Mouse (Mus musculus): Measurements from ENCODE around the gene Adam33. TPM values are rescaled to one million over a fixed set of nuclear protein-coding genes. Genes with fewer than 3 reads are reported as not detected.

The Adam33 gene
- polyA plus RNA-seq, 1 experiment from 2014 or later, result 0.60 TPM

DNA sequence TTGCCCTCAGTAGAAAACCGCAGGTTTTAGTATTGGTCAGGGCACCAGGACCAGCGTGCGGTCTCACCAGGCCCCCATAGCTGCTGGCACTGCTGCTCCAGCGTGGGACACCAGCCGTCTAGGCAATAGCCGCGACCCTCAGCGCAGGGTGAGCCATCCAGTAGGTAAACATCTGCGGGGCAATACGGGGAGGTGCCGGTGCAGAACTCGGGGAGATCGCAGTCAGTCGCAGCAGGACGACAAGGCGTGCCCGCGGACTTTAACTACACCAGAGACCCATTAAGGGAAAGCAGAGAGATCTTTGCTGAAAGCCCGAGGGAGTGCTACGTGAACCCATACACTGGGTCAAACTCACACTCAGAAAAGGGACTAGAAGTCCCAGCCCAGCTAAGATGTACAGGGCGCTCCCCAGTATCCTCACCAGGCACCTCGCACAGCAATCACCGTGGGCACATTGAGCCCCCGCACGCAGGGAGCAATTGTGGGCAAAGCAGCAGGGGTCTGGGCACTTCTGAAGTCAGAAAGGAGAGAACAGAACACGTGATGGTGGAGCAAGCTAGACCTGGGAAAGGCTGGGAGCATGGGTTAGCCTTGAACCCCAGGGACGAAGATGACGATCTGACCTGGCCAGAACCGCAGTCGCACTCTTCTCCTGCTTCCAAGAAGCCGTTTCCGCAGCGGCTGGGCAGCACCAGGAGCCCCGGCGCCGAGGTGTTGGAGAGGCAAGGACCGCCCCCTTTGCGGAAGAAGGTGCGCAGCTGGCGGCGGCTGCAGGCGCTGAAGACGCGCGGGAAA lies 9.6 kb downstream of the Adam33 start:
- H3K27ac ChIP-seq (ENCODE audit: low read depth, low read length), result no peak overlapping the region
- WGBS, result 2% methylated on average over 45 of the region's 45 CpGs
- H3K36me3 ChIP-seq (ENCODE audit: control insufficient read depth, insufficient read depth, low read length), result no peaks in the 10 kb centered on the region
- H3K4me1 ChIP-seq (ENCODE audit: control insufficient read depth, insufficient read depth, low read length), result peaks cover 12% of the 10 kb centered on the region
- H3K4me3 ChIP-seq (ENCODE audit: low read depth, low read length), result peak overlapping the region; percentile 23
- H3K9ac ChIP-seq (replicated peaks; ENCODE audit: low read depth, low read length), result peak overlapping the region; percentile 21; the same call in 1 of the 2 replicates
- H3K9me3 ChIP-seq (ENCODE audit: control insufficient read depth, low read length), result no peaks in the 10 kb centered on the region
- H3K27me3 ChIP-seq (ENCODE audit: control insufficient read depth, insufficient read depth, low read length), result peaks cover 31% of the 10 kb centered on the region
- H3K4me2 ChIP-seq (ENCODE audit: low read depth, low read length), result peak overlapping the region; percentile 51
- 0 out of 2 replicates have a peak, but pooled peaks have one; percentile 26 for ATAC-seq (ENCODE audit: low read depth)

DNA sequence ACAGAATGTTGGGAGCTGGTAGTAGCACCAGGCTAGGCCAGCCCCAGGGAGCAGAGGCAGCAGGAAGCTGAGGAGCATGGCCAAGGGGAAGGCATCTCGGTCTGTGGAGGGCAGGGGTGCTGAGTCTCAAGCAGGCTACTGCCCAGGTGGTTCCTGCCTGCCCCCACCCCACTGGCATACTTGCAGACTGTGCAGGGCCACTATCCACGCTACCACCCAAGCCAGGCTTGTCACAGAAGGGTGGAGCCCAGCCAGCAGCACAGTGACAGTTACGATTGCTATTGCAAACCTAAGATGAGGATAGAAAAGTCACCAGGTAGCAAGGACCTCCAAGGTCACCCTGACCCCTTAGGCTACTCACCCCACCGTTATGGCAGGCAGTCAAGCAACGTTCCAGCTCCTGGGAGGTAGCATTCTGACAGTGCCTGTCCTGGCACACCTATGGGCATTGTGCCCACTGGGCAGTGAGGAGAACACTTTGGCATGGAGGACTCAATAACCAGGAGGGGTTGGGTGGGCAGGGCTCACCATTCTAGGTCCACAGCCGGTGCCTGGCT lies 10.7 kb downstream of the Adam33 start:
- no peak for ATAC-seq (ENCODE audit: low read depth)
- peaks cover 31% of the 10 kb centered on the region for H3K27me3 ChIP-seq (ENCODE audit: control insufficient read depth, insufficient read depth, low read length)
- WGBS, result 68% methylated on average over 6 of the region's 6 CpGs

GRCm38 (mm10) chr2:131052043-131052442 lies 11.6 kb downstream of the Adam33 start:
- no peak overlapping the region for H3K9ac ChIP-seq (replicated peaks; ENCODE audit: low read depth, low read length)
- H3K4me3 ChIP-seq (ENCODE audit: low read depth, low read length), result no peak overlapping the region
- H3K27ac ChIP-seq (ENCODE audit: low read depth, low read length), result no peak overlapping the region
- H3K4me1 ChIP-seq (ENCODE audit: control insufficient read depth, insufficient read depth, low read length), result peaks cover 12% of the 10 kb centered on the region
- peaks cover 31% of the 10 kb centered on the region for H3K27me3 ChIP-seq (ENCODE audit: control insufficient read depth, insufficient read depth, low read length)
- ATAC-seq (ENCODE audit: low read depth), result no peak
- 73% methylated on average over 5 of the region's 5 CpGs for WGBS
- no peaks in the 10 kb centered on the region for H3K9me3 ChIP-seq (ENCODE audit: control insufficient read depth, low read length)
- no peak overlapping the region for H3K4me2 ChIP-seq (ENCODE audit: low read depth, low read length)
- H3K36me3 ChIP-seq (ENCODE audit: control insufficient read depth, insufficient read depth, low read length), result no peaks in the 10 kb centered on the region

More for the DNA sequence above, 10.7 kb downstream of the Adam33 start:
- Histone ChIP-seq H3K9me3 (ENCODE audit: control insufficient read depth, low read length) (no peaks in the 10 kb centered on the region), H3K4me1 (ENCODE audit: control insufficient read depth, insufficient read depth, low read length) (peaks cover 12% of the 10 kb centered on the region), H3K36me3 (ENCODE audit: control insufficient read depth, insufficient read depth, low read length) (no peaks in the 10 kb centered on the region), H3K4me2 (ENCODE audit: low read depth, low read length) (no peak overlapping the region), H3K9ac (replicated peaks; ENCODE audit: low read depth, low read length) (no peak overlapping the region), H3K4me3 (ENCODE audit: low read depth, low read length) (no peak overlapping the region), H3K27ac (ENCODE audit: low read depth, low read length) (no peak overlapping the region)

GRCm38 (mm10) chr2:131046025-131046424 lies 17.6 kb downstream of the Adam33 start:
- H3K9ac ChIP-seq (replicated peaks; ENCODE audit: low read depth, low read length), result no peak overlapping the region
- H3K4me2 ChIP-seq (ENCODE audit: low read depth, low read length), result no peak overlapping the region
- H3K27ac ChIP-seq (ENCODE audit: low read depth, low read length), result no peak overlapping the region
- no peaks in the 10 kb centered on the region for H3K36me3 ChIP-seq (ENCODE audit: control insufficient read depth, insufficient read depth, low read length)
- no peak for ATAC-seq (ENCODE audit: low read depth)
- H3K4me3 ChIP-seq (ENCODE audit: low read depth, low read length), result no peak overlapping the region
- H3K9me3 ChIP-seq (ENCODE audit: control insufficient read depth, low read length), result no peaks in the 10 kb centered on the region
- no peaks in the 10 kb centered on the region for H3K4me1 ChIP-seq (ENCODE audit: control insufficient read depth, insufficient read depth, low read length)
- WGBS, result 86% methylated on average over 2 of the region's 2 CpGs
- peaks cover 14% of the 10 kb centered on the region; the same call in 1 of the 2 replicates for H3K27me3 ChIP-seq (ENCODE audit: control insufficient read depth, insufficient read depth, low read length)

DNA sequence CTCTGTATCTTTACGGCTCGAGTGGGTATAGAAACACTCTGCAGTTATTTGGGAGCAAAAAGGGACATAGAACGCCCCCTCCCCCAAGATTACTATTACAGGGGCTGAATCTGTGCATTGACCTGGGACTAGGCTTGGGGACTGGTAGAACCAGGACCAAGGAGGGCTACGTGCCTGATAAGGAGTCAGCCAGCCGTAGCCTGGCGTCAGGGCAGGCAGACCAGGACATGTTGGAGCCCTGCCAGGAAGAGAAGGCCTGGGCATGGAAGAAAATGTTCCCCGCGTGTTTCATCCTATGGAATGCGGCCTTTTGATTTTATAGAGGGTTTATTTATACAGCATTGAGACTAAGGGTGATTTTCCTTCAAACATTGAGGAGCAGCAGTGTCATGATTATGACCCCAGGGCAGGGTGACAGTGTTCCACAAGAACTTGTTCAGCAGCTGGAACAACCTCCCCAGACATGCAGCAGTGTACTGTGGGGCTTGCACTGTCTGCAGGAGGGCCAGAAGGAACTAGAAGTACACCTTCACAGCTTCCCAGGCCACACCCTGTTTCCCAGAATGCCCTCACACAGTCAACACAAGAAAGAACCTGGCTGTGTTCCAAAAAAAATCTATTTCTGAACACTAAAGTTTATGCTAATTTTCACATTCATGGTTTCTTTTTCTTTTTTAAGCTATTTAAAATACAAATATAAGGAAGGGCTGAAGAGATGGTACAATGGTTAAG lies 18.5 kb downstream of the Adam33 start:
- H3K9me3 ChIP-seq (ENCODE audit: control insufficient read depth, low read length), result no peaks in the 10 kb centered on the region
- no peak overlapping the region for H3K27ac ChIP-seq (ENCODE audit: low read depth, low read length)
- H3K27me3 ChIP-seq (ENCODE audit: control insufficient read depth, insufficient read depth, low read length), result peaks cover 14% of the 10 kb centered on the region; the same call in 1 of the 2 replicates
- ATAC-seq (ENCODE audit: low read depth), result no peak
- H3K4me1 ChIP-seq (ENCODE audit: control insufficient read depth, insufficient read depth, low read length), result no peaks in the 10 kb centered on the region
- no peak overlapping the region for H3K4me2 ChIP-seq (ENCODE audit: low read depth, low read length)
- 79% methylated on average over 9 of the region's 9 CpGs for WGBS
- H3K36me3 ChIP-seq (ENCODE audit: control insufficient read depth, insufficient read depth, low read length), result no peaks in the 10 kb centered on the region
- no peak overlapping the region for H3K4me3 ChIP-seq (ENCODE audit: low read depth, low read length)
- no peak overlapping the region for H3K9ac ChIP-seq (replicated peaks; ENCODE audit: low read depth, low read length)

DNA sequence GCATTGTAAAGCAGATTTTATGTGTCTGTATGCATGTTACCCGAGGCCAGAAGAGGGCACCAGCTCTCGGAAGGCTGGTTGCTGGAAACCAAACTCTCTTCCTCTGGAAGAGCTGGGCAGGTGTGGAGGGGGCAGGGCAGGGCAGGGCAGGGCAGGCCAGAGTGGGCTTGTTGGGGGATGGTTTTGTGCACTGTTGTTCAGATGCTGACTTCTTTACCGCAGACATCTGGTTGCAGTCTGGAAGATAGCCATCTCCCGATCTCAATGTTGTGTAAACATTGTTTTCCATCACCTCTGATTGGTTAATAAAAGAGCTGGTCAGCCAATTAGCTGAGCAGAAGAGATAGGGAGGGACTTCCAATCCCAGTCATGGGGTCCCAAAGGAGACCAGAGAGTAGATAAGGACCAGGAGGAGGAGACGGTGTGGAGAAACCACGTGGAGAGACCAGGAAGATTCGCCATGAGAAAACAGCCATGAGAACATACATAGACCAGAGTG lies 19.2 kb downstream of the Adam33 start:
- H3K27ac ChIP-seq (ENCODE audit: low read depth, low read length), result no peak overlapping the region
- H3K27me3 ChIP-seq (ENCODE audit: control insufficient read depth, insufficient read depth, low read length), result peaks cover 19% of the 10 kb centered on the region; the same call in 1 of the 2 replicates
- no peaks in the 10 kb centered on the region for H3K36me3 ChIP-seq (ENCODE audit: control insufficient read depth, insufficient read depth, low read length)
- no peaks in the 10 kb centered on the region for H3K9me3 ChIP-seq (ENCODE audit: control insufficient read depth, low read length)
- ATAC-seq (ENCODE audit: low read depth), result no peak
- WGBS, result 24% methylated on average over 7 of the region's 7 CpGs
- no peak overlapping the region for H3K4me3 ChIP-seq (ENCODE audit: low read depth, low read length)
- no peak overlapping the region for H3K9ac ChIP-seq (replicated peaks; ENCODE audit: low read depth, low read length)
- H3K4me1 ChIP-seq (ENCODE audit: control insufficient read depth, insufficient read depth, low read length), result no peaks in the 10 kb centered on the region
- no peak overlapping the region for H3K4me2 ChIP-seq (ENCODE audit: low read depth, low read length)

DNA sequence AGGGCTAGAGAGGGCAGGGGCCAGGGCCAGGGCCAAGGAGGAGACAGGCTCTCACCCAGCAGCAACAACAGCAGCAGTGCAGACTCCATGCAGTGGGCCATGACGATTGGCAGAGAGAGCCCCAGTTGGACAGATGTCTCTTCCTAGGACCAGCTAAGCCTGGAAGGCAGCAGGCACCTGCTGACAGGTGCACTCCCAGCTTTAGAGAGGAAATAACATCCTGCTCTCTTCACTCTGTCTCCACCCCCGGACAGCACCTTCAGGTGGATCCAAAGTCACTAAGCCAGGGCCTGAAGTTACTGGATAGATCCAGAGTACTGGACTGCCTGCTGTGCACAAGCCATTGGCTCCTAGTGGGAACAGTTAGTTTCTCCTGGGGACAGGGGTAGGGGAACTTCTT lies 20.6 kb downstream of the Adam33 start, which contains the start of gene Gfra4:
Gene Gfra4 (minus strand): TSS at position 101 of the 400 bp plus-strand sequence.
- H3K27ac ChIP-seq (ENCODE audit: low read depth, low read length), result no peak within 1 kb of the TSS
- no peaks in the 10 kb centered on the region for H3K9me3 ChIP-seq (ENCODE audit: control insufficient read depth, low read length)
- no peak within 1 kb of the TSS for H3K9ac ChIP-seq (replicated peaks; ENCODE audit: low read depth, low read length)
- ATAC-seq (ENCODE audit: low read depth), result no peak
- H3K4me1 ChIP-seq (ENCODE audit: control insufficient read depth, insufficient read depth, low read length), result no peaks in the 10 kb centered on the region
- WGBS, result 63% methylated on average over 2 of the region's 2 CpGs
- no peaks in the 10 kb centered on the region for H3K36me3 ChIP-seq (ENCODE audit: control insufficient read depth, insufficient read depth, low read length)
- peak within 1 kb of the TSS; percentile 63; the same call in 1 of the 2 replicates for H3K4me3 ChIP-seq (ENCODE audit: low read depth, low read length)
- peak within 1 kb of the TSS; percentile 78 for H3K4me2 ChIP-seq (ENCODE audit: low read depth, low read length)
- peaks cover 19% of the 10 kb centered on the region; the same call in 1 of the 2 replicates for H3K27me3 ChIP-seq (ENCODE audit: control insufficient read depth, insufficient read depth, low read length)

DNA sequence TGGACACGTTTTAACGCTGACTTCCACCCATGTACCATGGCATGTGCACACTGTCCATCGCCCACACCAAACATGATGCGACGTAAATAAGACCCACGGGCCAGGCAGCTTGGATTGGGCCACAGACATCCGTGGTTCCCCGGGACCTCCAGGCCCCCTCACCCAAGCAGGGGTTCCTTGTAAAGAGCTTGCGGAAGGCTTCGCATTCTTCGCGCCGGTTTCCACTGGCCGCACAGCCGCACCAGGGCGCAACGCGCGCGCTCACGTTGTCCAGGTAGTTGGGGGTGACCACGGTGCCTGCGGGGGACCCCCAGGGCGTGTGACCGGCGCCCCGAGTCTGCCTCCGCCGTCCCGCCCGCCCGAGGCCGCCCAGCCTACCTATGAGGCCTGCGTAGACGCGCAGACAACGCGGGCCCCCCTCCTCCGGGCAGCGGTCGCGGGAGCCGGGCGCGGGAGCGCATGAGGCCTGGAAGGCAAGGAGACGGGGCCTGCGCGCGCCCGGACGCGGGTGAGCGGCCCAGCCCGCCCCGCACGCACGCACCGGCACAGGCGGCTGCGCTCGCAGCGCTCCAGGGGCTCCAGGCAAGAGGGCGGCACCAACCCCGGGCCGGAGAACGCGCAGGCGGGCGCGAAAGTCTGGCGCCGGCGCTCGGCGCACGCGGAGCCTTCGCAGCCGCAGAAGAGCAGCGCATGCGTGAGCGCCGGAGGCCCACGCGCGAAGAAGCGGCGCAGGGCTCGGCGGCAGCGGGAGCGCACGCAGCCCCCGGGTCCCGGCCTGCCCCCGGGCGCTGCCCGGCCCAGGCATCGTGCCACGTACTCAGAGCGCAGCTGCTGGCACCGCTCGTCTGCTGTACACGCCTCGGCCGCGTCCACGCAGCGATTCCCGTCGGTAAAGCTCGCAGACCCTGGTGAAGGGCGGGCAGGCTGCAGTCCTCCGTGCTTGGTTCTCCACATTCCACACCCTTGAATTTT lies 22.5 kb downstream of the Adam33 start:
- Histone ChIP-seq H3K4me2 (ENCODE audit: low read depth, low read length) (peak overlapping the region; percentile 78), H3K36me3 (ENCODE audit: control insufficient read depth, insufficient read depth, low read length) (no peaks in the 10 kb centered on the region), H3K4me3 (ENCODE audit: low read depth, low read length) (peak overlapping the region; percentile 63), H3K27me3 (ENCODE audit: control insufficient read depth, insufficient read depth, low read length) (peaks cover 19% of the 10 kb centered on the region; the same call in 1 of the 2 replicates), H3K9ac (replicated peaks; ENCODE audit: low read depth, low read length) (peak overlapping the region; percentile 70), H3K9me3 (ENCODE audit: control insufficient read depth, low read length) (no peaks in the 10 kb centered on the region), H3K4me1 (ENCODE audit: control insufficient read depth, insufficient read depth, low read length) (no peaks in the 10 kb centered on the region), H3K27ac (ENCODE audit: low read depth, low read length) (peak overlapping the region; percentile 70)
- ATAC-seq (ENCODE audit: low read depth), result peak; percentile 91
- WGBS, result 3% methylated on average over 111 of the region's 115 CpGs

All from neural tube, embryonic 14.5 days (tissue).